In genomic region chr8:37048912-37049692, GRCm38 (mm10) we compare ENCODE assay signal across 13 mouse cellular contexts. TPM values are rescaled to one million over a fixed set of nuclear protein-coding genes. Genes with fewer than 3 reads are reported as not detected.
"Had no signal": no experiment of that assay in that cellular context is flagged by ENCODE, and none has a peak within 500 bp of the region (broad histone marks: within the 10 kb centered on the region; RNA-seq: fewer than 3 reads in every experiment).

No protein-coding gene starts in this region.

- H3K9ac ChIP-seq: midbrain, embryonic 15.5 days; neural tube, embryonic 12.5 days had no signal

- ATAC-seq: midbrain, embryonic 15.5 days had no signal

- H3K4me1 ChIP-seq: limb, embryonic 10.5 days; megakaryocyte, embryonic 14.5 days; midbrain, embryonic 15.5 days; neural tube, embryonic 12.5 days had no signal

- H3K36me3 ChIP-seq: limb, embryonic 10.5 days; midbrain, embryonic 15.5 days; neural tube, embryonic 12.5 days had no signal

- H3K27ac ChIP-seq: kidney, postnatal 0 days; limb, embryonic 10.5 days; macrophage; midbrain, embryonic 15.5 days; neural tube, embryonic 12.5 days had no signal

- H3K9me3 ChIP-seq: limb, embryonic 10.5 days; megakaryocyte, embryonic 14.5 days; midbrain, embryonic 15.5 days; neural tube, embryonic 12.5 days had no signal

- H3K4me2 ChIP-seq: liver, embryonic 11.5 days; midbrain, embryonic 11.5 days; midbrain, embryonic 15.5 days; neural tube, embryonic 12.5 days had no signal

- DNase-seq: kidney, adult 8-10 months; kidney, postnatal 36 days; thymus, postnatal 4 days had no signal

- H3K4me3 ChIP-seq: limb, embryonic 10.5 days; megakaryocyte, embryonic 14.5 days; midbrain, embryonic 15.5 days; neural tube, embryonic 12.5 days had no signal

- H3K27me3 ChIP-seq: megakaryocyte, embryonic 14.5 days; midbrain, embryonic 15.5 days; neural tube, embryonic 12.5 days had no signal

RNA-seq across cellular contexts. Expression of gene AI429214, which starts 55.7 kb away (rescaled TPM):
- total RNA-seq: monocyte, adult 5-6 weeks had no signal
- polyA plus RNA-seq: liver, embryonic 11.5 days; liver, embryonic 16.5 days had no signal
